ENCODE assay signal across 14 mouse cellular contexts in genomic region chr11:53803093-53803492, GRCm38 (mm10). TPM values are rescaled to one million over a fixed set of nuclear protein-coding genes. Genes with fewer than 3 reads are reported as not detected.
A peak's percentile ranks its signal among the peaks of the same experiment; 100 is the strongest.
DNase-seq lines count a peak whose midpoint lies in the region; TF ChIP-seq lines count a peak whose summit lies in the region.
"Had no signal": no experiment of that assay in that cellular context is flagged by ENCODE, and none has a peak within 500 bp of the region (broad histone marks: within the 10 kb centered on the region; RNA-seq: fewer than 3 reads in every experiment).

No protein-coding gene starts in this region.

- H3K4me1 ChIP-seq in heart, embryonic 10.5 days: no peaks in the 10 kb centered on the region
- peaks cover 22% of the 10 kb centered on the region; the same call in 1 of the 2 replicates for H3K4me1 ChIP-seq in spleen, adult 2 months (ENCODE audit: control insufficient read depth, insufficient read depth, insufficient read length)
- H3K4me1 ChIP-seq: hindbrain, embryonic 15.5 days; neural tube, embryonic 12.5 days had no signal

- H3K27ac ChIP-seq in heart, embryonic 10.5 days: no peak overlapping the region
- H3K27ac ChIP-seq in spleen, adult 2 months (ENCODE audit: insufficient read depth, low read length): peak overlapping the region; percentile 7; the same call in 1 of the 2 replicates
- H3K27ac ChIP-seq: heart, embryonic 13.5 days; hindbrain, embryonic 15.5 days; limb, embryonic 12.5 days; neural tube, embryonic 12.5 days; stomach, postnatal 0 days had no signal

- no peak overlapping the region for H3K4me3 ChIP-seq in heart, embryonic 10.5 days
- no peak overlapping the region for H3K4me3 ChIP-seq in spleen, adult 2 months (ENCODE audit: extremely low read depth, insufficient read depth, insufficient read length)
- H3K4me3 ChIP-seq: erythroblast, embryonic 14.5 days; heart, embryonic 13.5 days; hindbrain, embryonic 15.5 days; limb, embryonic 12.5 days; neural tube, embryonic 12.5 days had no signal

- no peak for TF ChIP-seq CTCF in spleen, adult 2 months (IDR thresholded peaks at IDR 0.05; ENCODE audit: extremely low read depth, insufficient read depth, insufficient read length, insufficient replicate concordance)

- 65% methylated on average over 12 of the region's 12 CpGs for WGBS in heart, embryonic 10.5 days
- WGBS in spleen, adult 2 months: 36% methylated on average over 12 of the region's 12 CpGs

- H3K36me3 ChIP-seq in heart, embryonic 10.5 days: no peaks in the 10 kb centered on the region
- H3K36me3 ChIP-seq in spleen, adult 2 months (ENCODE audit: control insufficient read depth, insufficient read depth, low read length): no peaks in the 10 kb centered on the region
- H3K36me3 ChIP-seq: heart, embryonic 13.5 days; hindbrain, embryonic 15.5 days; limb, embryonic 12.5 days; neural tube, embryonic 12.5 days had no signal

- peaks cover 3% of the 10 kb centered on the region; the same call in 1 of the 2 replicates for H3K27me3 ChIP-seq in heart, embryonic 10.5 days (ENCODE audit: insufficient read depth, poor library complexity, severe bottlenecking)
- H3K27me3 ChIP-seq in spleen, adult 2 months (ENCODE audit: control insufficient read depth, insufficient read depth, low read length): no peaks in the 10 kb centered on the region
- H3K27me3 ChIP-seq: heart, embryonic 13.5 days; hindbrain, embryonic 15.5 days; limb, embryonic 12.5 days; neural tube, embryonic 12.5 days had no signal

- no peak for TF ChIP-seq POLR2A in spleen, adult 2 months (IDR thresholded peaks at IDR 0.05; ENCODE audit: low read depth, low read length)

- intact Hi-C loops in left cerebral cortex, postnatal 14 days (cut with DNase I): no loop called here

- no peaks in the 10 kb centered on the region for H3K9me3 ChIP-seq in heart, embryonic 10.5 days
- H3K9me3 ChIP-seq: heart, embryonic 13.5 days; hindbrain, embryonic 15.5 days; limb, embryonic 12.5 days; neural tube, embryonic 12.5 days had no signal

- DNase-seq in heart, embryonic 10.5 days (ENCODE audit: low spot score): peak; percentile 69
- DNase-seq in heart, adult 11 months: no peak
- DNase-seq in spleen, adult 2 months (ENCODE audit: low read depth in 1 of 2, low spot score in 2 of 2): peak in 1 of 2 experiments; percentile 23
- no peak for DNase-seq in spleen, adult 12 weeks (ENCODE audit: low spot score)
- DNase-seq in T-cell, adult 2 months (ENCODE audit: low spot score): peak; percentile 61
- DNase-seq in naive thymus-derived CD4-positive, alpha-beta T cell, adult 2 months (ENCODE audit: low read depth): peak; percentile 65
- DNase-seq in layer of hippocampus, adult 9-10 months (ENCODE audit: low spot score): no peak
- DNase-seq in left cerebral cortex, postnatal 14 days (ENCODE audit: low spot score in 2 of 2): no peak

RNA-seq across cellular contexts. Expression of gene Gm17334, which starts 30.1 kb away (rescaled TPM):
- not detected in 2 replicates for polyA plus RNA-seq in heart, embryonic 10.5 days (2016; fragmentation: Nextera tagmentation; extraction: Ambion mirVana)
- polyA plus RNA-seq in spleen, adult 2 months (2012; rRNA removed): 1.2 TPM in 2 replicates
- under 1 TPM in 1 of 2 experiments, not detected in 1; 0.51 TPM for total RNA-seq in left cerebral cortex, postnatal 14 days (2021)
- polyA plus RNA-seq: erythroblast, embryonic 14.5 days; hindbrain, embryonic 15.5 days; neural tube, embryonic 12.5 days had no signal

RNA-seq across cellular contexts. Expression of gene Irf1, which starts 33.3 kb away (rescaled TPM):
- 7.9 TPM in 2 replicates for polyA plus RNA-seq in heart, embryonic 10.5 days (2016; fragmentation: Nextera tagmentation; extraction: Ambion mirVana)
- 111 and 222 TPM in 2 replicates for polyA plus RNA-seq in spleen, adult 2 months (2012; rRNA removed)
- 1 to 10 TPM; 4.5 to 5.5 TPM for total RNA-seq in left cerebral cortex, postnatal 14 days (2021)

RNA-seq across cellular contexts. Expression of gene Gm12216, which starts 56.0 kb away (rescaled TPM):
- polyA plus RNA-seq in heart, embryonic 10.5 days (2016; fragmentation: Nextera tagmentation; extraction: Ambion mirVana): 0.15 and 0.27 TPM in 2 replicates
- polyA plus RNA-seq in spleen, adult 2 months (2012; rRNA removed): 6.9 and 8.1 TPM in 2 replicates
- 1 to 10 TPM; 2.0 to 3.1 TPM for total RNA-seq in left cerebral cortex, postnatal 14 days (2021)
- polyA plus RNA-seq: erythroblast, embryonic 14.5 days; neural tube, embryonic 12.5 days had no signal

Comparison
In these comparisons a context has a peak if more than half of its experiments do, and no peak if none do; other contexts are left out.
1. DNase-seq: peak in heart, embryonic 10.5 days (single experiment), T-cell, adult 2 months (single experiment) and naive thymus-derived CD4-positive, alpha-beta T cell, adult 2 months (single experiment); none in heart, adult 11 months (single experiment), spleen, adult 12 weeks (single experiment), layer of hippocampus, adult 9-10 months (single experiment) and left cerebral cortex, postnatal 14 days (0 of 2).
2. RNA of gene Irf1, which starts 33.3 kb away (polyA plus RNA-seq): 111 to 222 TPM in spleen, adult 2 months; 7.9 TPM in heart, embryonic 10.5 days; every median in the first group is over 10 times any median in the second.